Mouse (Mus musculus) Patski (cell line): ENCODE measurements at regions not wholly inside any gene's neighbourhood (a gene's known extent, or its start where the extent isn't known, plus 50 kb on each side); places are given as distances from the start of the nearest gene placed in this dataset.

Experiments used
- ATAC-seq: fragments of 100-300 bp; one replicate; pipeline ENCODE4 v1.8.0; 2021
- CTCF ChIA-PET: fragments of 350-600 bp; sonication (Branson Sonifier 250); formaldehyde crosslinking; loops from one replicate; lab custom pipeline; 2022; ENCODE audit warnings: inconsistent platforms; lab: Charles Lee
- POLR2A ChIA-PET: fragments of 350-600 bp; sonication (Branson Sonifier 250); formaldehyde crosslinking; loops from one replicate; lab custom pipeline; 2022; ENCODE audit warnings: antibody characterized with exemption, inconsistent platforms; lab: Charles Lee
- DNase-seq: peaks from one replicate; pipeline ENCODE4 v3.0.0-alpha.2; 2011; ENCODE audit warnings: low read depth, low spot score
- H3K27me3 ChIP-seq: fragments of 371-371 bp; one replicate; pipeline ENCODE4 v1.5.1; 2021
- CTCF ChIP-seq: fragments of 100-300 bp; IDR thresholded peaks from one replicate; pipeline ENCODE4 v1.5.1; 2021
- in situ Hi-C: fragments of 300-500 bp; cut with MboI; formaldehyde crosslinking; loops from 3 replicates; pipeline ENCODE4 v1.11.1; 2018; ENCODE audit warnings: low pct_unique_long_range_greater_than_20kb, mixed read lengths

GRCm38 (mm10) chr6:112026261-112027205, 247.0 kb upstream of the Lmcd1 start:
- peaks cover 8% of the 10 kb centered on the region for H3K27me3 ChIP-seq
- TF ChIP-seq CTCF: no peak
- ChIA-PET POLR2A (no interaction called here), CTCF (no interaction called here)
- DNase-seq (no peak), ATAC-seq (no peak)
- in situ Hi-C loops: no loop called here

- ChIA-PET POLR2A (interaction anchor here (0.6 kb wide), 2 partner anchors 10 to 163 kb away, joined by 3 to 5 read pairs; no protein-coding TSS in a partner anchor), CTCF (interaction anchor here (1.9 kb wide), 1 partner anchor 11 kb away, joined by 4 read pairs; no protein-coding TSS in a partner anchor)
- no peaks in the 10 kb centered on the region for H3K27me3 ChIP-seq
- DNase-seq (no peak), ATAC-seq (no peak)
- no peak for TF ChIP-seq CTCF
- in situ Hi-C loops: no loop called here
These were observed 222.9 kb upstream of the Lmcd1 start for GRCm38 (mm10) chr6:112050548-112051184.

- no peaks in the 10 kb centered on the region for H3K27me3 ChIP-seq
- no peak for TF ChIP-seq CTCF
- DNase-seq: no peak
- ChIA-PET CTCF (interaction anchor here (1.4 kb wide), 1 partner anchor 16 kb away, joined by 3 read pairs; no protein-coding TSS in a partner anchor), POLR2A (no interaction called here)
- in situ Hi-C loops: no loop called here
- no peak for ATAC-seq
These were observed 221.4 kb upstream of the Lmcd1 start for GRCm38 (mm10) chr6:112052193-112052592.

GRCm38 (mm10) chr6:112057895-112058294, 215.7 kb upstream of the Lmcd1 start:
- CTCF ChIA-PET: no interaction called here
- no peak for ATAC-seq
- TF ChIP-seq CTCF: no peak
- DNase-seq: no peak
- in situ Hi-C loops: no loop called here
- peaks cover 14% of the 10 kb centered on the region for H3K27me3 ChIP-seq
- POLR2A ChIA-PET: no interaction called here

- no peak for TF ChIP-seq CTCF
- ATAC-seq: no peak
- CTCF ChIA-PET: no interaction called here
These were observed 210.6 kb upstream of the Lmcd1 start for GRCm38 (mm10) chr6:112062956-112063355.

GRCm38 (mm10) chr6:112090597-112090996, 183.0 kb upstream of the Lmcd1 start:
- ATAC-seq (no peak), DNase-seq (no peak)

More at GRCm38 (mm10) chr6:112062956-112063355, 210.6 kb upstream of the Lmcd1 start:
- in situ Hi-C loops: no loop called here
- POLR2A ChIA-PET: no interaction called here
- no peak for DNase-seq
- peaks cover 14% of the 10 kb centered on the region for H3K27me3 ChIP-seq

GRCm38 (mm10) chr6:112091125-112091763, 182.3 kb upstream of the Lmcd1 start:
- in situ Hi-C loops: no loop called here
- peaks cover 5% of the 10 kb centered on the region for H3K27me3 ChIP-seq
- ChIA-PET CTCF (interaction anchor here (0.9 to 1.5 kb wide), 8 partner anchors 9 to 47 kb away, joined by 3 to 4 read pairs (median 3); no protein-coding TSS in a partner anchor), POLR2A (no interaction called here)
- peak; percentile 66 for TF ChIP-seq CTCF
- DNase-seq (no peak), ATAC-seq (no peak)

More at GRCm38 (mm10) chr6:112090597-112090996, 183.0 kb upstream of the Lmcd1 start:
- ChIA-PET POLR2A (no interaction called here), CTCF (interaction anchor here (1.0 to 1.5 kb wide), 5 partner anchors 10 to 47 kb away, joined by 3 to 4 read pairs (median 3); no protein-coding TSS in a partner anchor)
- H3K27me3 ChIP-seq: peaks cover 5% of the 10 kb centered on the region
- in situ Hi-C loops: no loop called here
- no peak for TF ChIP-seq CTCF

GRCm38 (mm10) chr6:112093300-112093699, 180.3 kb upstream of the Lmcd1 start:
- DNase-seq: no peak
- ChIA-PET POLR2A (no interaction called here), CTCF (no interaction called here)
- no peak for TF ChIP-seq CTCF
- ATAC-seq: no peak
- peaks cover 5% of the 10 kb centered on the region for H3K27me3 ChIP-seq
- in situ Hi-C loops: no loop called here

GRCm38 (mm10) chr6:112097699-112098098, 175.9 kb upstream of the Lmcd1 start:
- H3K27me3 ChIP-seq: no peaks in the 10 kb centered on the region
- ATAC-seq: no peak
- CTCF ChIA-PET: no interaction called here
- POLR2A ChIA-PET: no interaction called here
- no peak for TF ChIP-seq CTCF
- in situ Hi-C loops: no loop called here
- DNase-seq: no peak

- CTCF ChIA-PET: interaction anchor here (1.0 kb wide), 1 partner anchor 17 kb away, joined by 3 read pairs; no protein-coding TSS in a partner anchor
These were observed 164.9 kb upstream of the Lmcd1 start for GRCm38 (mm10) chr6:112108651-112109050.

More at GRCm38 (mm10) chr6:112108651-112109050, 164.9 kb upstream of the Lmcd1 start:
- in situ Hi-C loops: no loop called here
- H3K27me3 ChIP-seq: no peaks in the 10 kb centered on the region
- POLR2A ChIA-PET: no interaction called here
- no peak for DNase-seq
- TF ChIP-seq CTCF: no peak
- ATAC-seq: no peak
